Mouse (Mus musculus): ENCODE data around the gene Tmem223.

DNA sequence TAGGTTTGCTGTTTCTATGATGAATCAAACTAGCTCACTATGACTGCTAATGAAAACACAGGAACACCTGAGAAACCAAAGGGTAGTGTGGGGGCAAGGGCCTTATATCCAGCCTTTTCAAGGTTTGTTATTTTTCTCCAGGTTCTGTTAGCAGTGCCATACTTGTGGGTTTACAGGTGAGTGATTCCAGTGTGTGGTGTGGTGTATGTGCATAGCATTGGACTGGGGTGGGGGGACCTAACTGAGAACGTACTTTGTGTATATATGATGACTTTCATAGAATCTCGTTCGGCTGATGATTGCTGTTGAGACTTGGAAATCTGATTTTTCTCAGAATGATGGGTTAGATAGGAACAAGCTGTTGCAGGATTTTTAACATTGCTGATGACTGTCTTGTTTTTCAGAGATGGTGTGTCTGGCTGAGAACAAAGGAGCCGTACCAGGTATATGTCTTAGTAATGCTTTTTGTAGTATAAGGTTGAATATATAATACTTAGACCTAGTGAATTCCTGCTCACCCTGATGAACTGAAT lies 45.6 kb upstream of the Tmem223 start:
- TF ChIP-seq CTCF (IDR thresholded peaks at IDR 0.05; ENCODE audit: control insufficient read depth, insufficient read depth, low read length) (no peak), POLR2A (IDR thresholded peaks at IDR 0.05; ENCODE audit: borderline replicate concordance, control insufficient read depth, low read depth, low read length) (no peak)
